Mouse (Mus musculus) heart, embryonic 12.5 days (tissue): ENCODE data around the gene Dynlt1c. TPM values are rescaled to one million over a fixed set of nuclear protein-coding genes. Genes with fewer than 3 reads are reported as not detected.
"Not testable (repeated sequence)": the region's sequence is repeated elsewhere in the genome, so short reads cannot be mapped to it uniquely, and the experiment has no call there.

Experiments used
- ATAC-seq: fragments of 200-750 bp; cut with Nextera tagmentation; 2 replicates; pipeline ENCODE4 v1.8.0; 2017; ENCODE audit warnings: moderate TSS enrichment, moderate library complexity; ENCODE audit not compliant: insufficient number of reproducible peaks, low FRiP score
- H3K27ac ChIP-seq: fragments of 300-500 bp; sonication (generic); 2 replicates; pipeline ENCODE4 v1.5.1; 2016; ENCODE audit warnings: mild to moderate bottlenecking, moderate library complexity; ENCODE audit not compliant: poor library complexity, severe bottlenecking
- H3K27me3 ChIP-seq: fragments of 300-500 bp; sonication (generic); replicated peaks from 2 replicates; pipeline ENCODE4 v1.6.1; 2016; ENCODE audit warnings: mild to moderate bottlenecking, moderate library complexity
- H3K36me3 ChIP-seq: fragments of 300-500 bp; sonication (generic); 2 replicates; pipeline ENCODE4 v1.6.1; 2016; ENCODE audit warnings: mild to moderate bottlenecking, moderate library complexity
- H3K4me1 ChIP-seq: fragments of 300-500 bp; sonication (generic); replicated peaks from 2 replicates; pipeline ENCODE4 v1.6.1; 2016; ENCODE audit warnings: mild to moderate bottlenecking
- H3K4me2 ChIP-seq: fragments of 300-500 bp; sonication (generic); 2 replicates; pipeline ENCODE4 v1.6.1; 2016; ENCODE audit warnings: mild to moderate bottlenecking, moderate library complexity
- H3K4me3 ChIP-seq: fragments of 300-500 bp; sonication (generic); 2 replicates; pipeline ENCODE4 v1.5.1; 2016; ENCODE audit warnings: mild to moderate bottlenecking
- H3K9ac ChIP-seq: fragments of 300-500 bp; sonication (generic); 2 replicates; pipeline ENCODE4 v1.6.1; 2016; ENCODE audit warnings: mild to moderate bottlenecking, moderate library complexity
- H3K9me3 ChIP-seq: fragments of 300-500 bp; sonication (generic); replicated peaks from 2 replicates; pipeline ENCODE4 v1.6.1; 2016; ENCODE audit warnings: mild to moderate bottlenecking, moderate library complexity
- WGBS: fragments of 180-500 bp; shearing (Covaris S2); methylation state at CpG from one replicate; pipeline ENCODE4 v1.1.7; 2016; 5-methylcytosine and 5-hydroxymethylcytosine counted together
- polyA plus RNA-seq: library from polyadenylated mRNA; unstranded; fragments of >200 nt; fragmentation: Nextera tagmentation; extraction: Ambion mirVana; gene quantifications from 2 replicates; pipeline ENCODE4 v1.2.1, GENCODE M21; 2016

The Dynlt1c gene
- polyA plus RNA-seq, 1 experiment from 2014 or later, result 18.5 TPM

DNA sequence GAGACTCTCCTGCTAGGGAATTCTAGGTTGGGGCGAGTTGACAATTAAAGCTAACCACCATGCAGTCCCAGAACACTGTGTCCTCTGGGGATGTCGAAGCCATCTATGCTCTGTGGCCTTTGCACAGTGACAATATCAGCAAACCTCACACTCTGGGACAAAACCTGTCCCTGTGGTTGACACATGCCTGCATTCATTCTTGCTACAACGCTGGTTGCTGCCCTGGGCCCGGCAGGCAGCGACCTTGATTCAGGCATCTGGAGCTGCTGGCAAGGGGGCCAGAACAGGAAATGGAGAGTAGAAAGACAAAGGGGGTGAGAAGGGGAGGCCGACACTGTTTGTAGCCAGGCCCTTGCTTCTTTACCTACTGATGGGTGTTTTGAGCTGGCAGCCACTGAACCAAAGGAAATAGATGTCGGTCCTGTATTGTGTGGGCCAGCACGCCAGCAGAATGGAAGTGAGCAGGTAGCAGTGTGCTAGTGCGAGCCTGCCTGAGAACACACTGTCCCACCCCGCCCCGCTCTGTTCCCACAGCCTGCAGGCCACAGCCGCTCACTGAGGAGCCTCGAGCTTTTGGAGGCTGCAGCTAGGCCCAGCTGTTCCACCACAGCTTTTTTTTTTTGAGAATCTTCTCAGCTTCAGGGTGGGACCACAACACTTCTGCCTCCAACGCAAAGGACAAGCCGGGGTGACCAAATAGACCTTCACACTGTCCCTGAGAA, 5.5 kb upstream of the Dynlt1c start:
- ATAC-seq, result 0 out of 2 replicates have a peak, but pooled peaks have one; percentile 10
- H3K9me3 ChIP-seq, H3K4me1 ChIP-seq, H3K27ac ChIP-seq, H3K4me3 ChIP-seq, H3K36me3 ChIP-seq, H3K9ac ChIP-seq, H3K27me3 ChIP-seq, H3K4me2 ChIP-seq: not testable (repeated sequence)
- 45% methylated on average over 11 of the region's 15 CpGs for WGBS

DNA sequence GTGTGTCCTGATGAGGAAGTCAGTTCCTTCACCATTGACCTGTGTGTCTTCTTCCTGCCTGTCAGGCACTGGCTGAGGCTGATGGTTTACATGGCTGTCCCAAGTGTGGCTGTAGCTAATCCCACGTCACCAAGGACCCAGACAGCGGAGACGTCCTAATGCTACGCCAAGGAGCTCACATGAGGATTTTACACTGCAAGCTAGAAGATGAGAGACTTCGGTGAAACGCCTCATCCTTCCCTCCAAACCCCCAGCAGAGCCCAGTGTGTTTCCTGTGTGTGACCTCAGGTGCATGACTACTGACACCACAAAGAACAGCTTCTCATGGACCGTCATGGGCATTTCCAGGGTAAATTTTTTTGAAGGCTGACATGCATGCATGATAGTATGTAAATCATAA, 3.1 kb upstream of the Dynlt1c start:
- not testable (repeated sequence) for ATAC-seq, H3K4me1 ChIP-seq, H3K27me3 ChIP-seq, H3K36me3 ChIP-seq, H3K9ac ChIP-seq, H3K4me3 ChIP-seq, H3K4me2 ChIP-seq, H3K9me3 ChIP-seq, H3K27ac ChIP-seq
- 89% methylated on average over 7 of the region's 7 CpGs for WGBS

DNA sequence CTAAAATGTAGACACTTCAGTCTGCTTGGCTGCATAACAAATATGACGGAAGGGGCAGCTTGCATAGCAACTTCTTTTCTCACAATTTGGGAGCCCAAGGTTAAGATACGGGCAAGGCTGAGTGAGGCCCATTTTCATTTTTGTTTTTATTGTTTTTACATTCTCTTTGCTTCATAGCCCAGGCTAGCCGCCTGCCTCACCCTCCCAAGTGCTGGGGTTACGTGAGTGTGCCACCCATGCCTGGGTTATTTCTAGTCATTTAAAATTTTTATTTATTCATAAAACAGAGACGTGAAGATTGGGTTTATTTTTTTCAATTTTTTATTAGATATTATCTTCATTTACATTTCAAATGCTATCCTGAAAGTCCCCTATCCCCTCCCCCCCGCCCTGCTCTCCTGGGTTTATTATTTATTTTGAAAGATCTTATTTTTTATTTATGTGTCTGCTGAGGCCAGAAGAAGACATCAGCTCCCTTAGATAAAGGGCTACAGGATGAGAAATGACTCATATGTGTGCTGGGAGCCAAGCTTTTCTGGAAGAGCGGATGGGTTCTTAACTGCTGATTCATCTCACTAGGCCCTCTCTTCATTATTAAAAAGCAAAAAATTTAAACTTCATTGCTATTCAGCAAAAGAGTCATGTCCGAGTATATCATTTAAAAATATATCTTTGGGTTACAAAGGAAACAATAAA, 1.1 kb upstream of the Dynlt1c start:
- not testable (repeated sequence) for H3K9me3 ChIP-seq, H3K27ac ChIP-seq, H3K4me2 ChIP-seq, H3K4me3 ChIP-seq, H3K4me1 ChIP-seq, H3K27me3 ChIP-seq, ATAC-seq, H3K36me3 ChIP-seq, H3K9ac ChIP-seq
- WGBS, result 87% methylated on average over 7 of the region's 8 CpGs

- WGBS, result 0% methylated on average over 3 of the region's 4 CpGs
- not testable (repeated sequence) for ATAC-seq, H3K9ac ChIP-seq, H3K27me3 ChIP-seq, H3K9me3 ChIP-seq, H3K36me3 ChIP-seq, H3K27ac ChIP-seq, H3K4me1 ChIP-seq
- Histone ChIP-seq H3K4me2 (peak overlapping the region; percentile 44; the same call in 1 of the 2 replicates), H3K4me3 (peak overlapping the region; percentile 29; the same call in 1 of the 2 replicates)
Measured at GRCm38 (mm10) chr17:6602205-6602604, 734 bp downstream of the Dynlt1c start.

DNA sequence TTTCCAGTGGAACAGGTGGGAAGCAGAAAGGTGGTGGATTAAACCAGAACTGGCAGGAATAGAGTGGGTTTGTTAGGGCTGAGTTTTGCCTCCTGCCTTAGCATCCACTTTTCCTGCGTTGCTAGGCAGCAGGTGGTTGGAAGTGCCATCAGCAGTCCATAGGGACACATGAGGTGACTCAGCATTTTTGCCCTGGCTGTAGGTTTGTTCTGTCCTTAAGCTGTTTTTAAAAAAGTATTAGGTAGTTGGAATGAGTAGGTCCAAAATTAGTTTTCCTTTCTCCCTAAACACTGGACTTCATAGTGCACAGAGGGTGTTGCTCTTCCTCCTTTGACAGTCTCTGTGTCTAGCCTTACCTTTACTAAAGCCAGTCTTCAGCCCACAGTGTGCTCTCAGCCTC, 3.9 kb downstream of the Dynlt1c start:
- ATAC-seq, H3K4me2 ChIP-seq, H3K4me1 ChIP-seq, H3K27me3 ChIP-seq, H3K4me3 ChIP-seq, H3K27ac ChIP-seq, H3K9ac ChIP-seq, H3K9me3 ChIP-seq, H3K36me3 ChIP-seq: not testable (repeated sequence)
- WGBS, result 76% methylated on average over 1 of the region's 1 CpGs

DNA sequence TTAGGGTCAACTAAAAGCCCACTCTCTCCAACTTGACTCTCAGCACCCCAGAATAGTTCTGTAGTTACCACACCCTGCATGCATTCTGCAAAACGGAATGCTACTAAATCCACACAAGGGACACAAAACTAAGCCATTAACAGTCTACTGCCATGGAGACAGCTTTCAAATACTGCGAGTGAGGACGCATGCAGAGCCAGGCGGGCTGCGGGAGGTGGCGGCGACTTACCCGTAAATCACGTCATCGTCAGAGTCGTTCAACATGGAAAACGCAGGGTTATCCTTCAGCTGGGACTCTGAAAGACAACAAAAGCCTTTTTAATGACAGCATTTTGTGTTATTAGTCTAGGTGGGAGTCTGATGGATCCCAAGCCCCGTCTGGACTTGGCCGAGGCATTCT, 12.1 kb downstream of the Dynlt1c start:
- WGBS, result 84% methylated on average over 11 of the region's 14 CpGs
- H3K27ac ChIP-seq, H3K4me2 ChIP-seq, H3K27me3 ChIP-seq, ATAC-seq, H3K4me3 ChIP-seq, H3K9ac ChIP-seq, H3K4me1 ChIP-seq, H3K9me3 ChIP-seq, H3K36me3 ChIP-seq: not testable (repeated sequence)

DNA sequence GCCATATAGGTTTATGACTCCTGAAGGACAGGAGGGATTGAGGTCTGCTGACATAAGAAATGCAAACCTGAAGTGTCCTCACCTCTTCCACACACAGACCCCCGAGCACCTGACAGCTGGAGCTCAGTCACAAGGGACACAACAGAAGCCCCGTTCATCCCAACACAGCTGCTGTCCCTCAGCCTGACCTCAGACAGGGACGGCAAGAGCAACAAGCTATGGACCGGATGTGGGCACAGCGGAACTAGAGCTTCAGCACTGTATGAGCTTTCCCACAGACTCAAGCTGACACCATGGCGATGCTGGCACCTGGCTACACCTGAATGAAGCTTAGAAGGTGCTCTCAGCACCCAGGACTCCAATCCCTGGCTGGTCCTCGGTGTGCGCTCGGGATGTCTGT, 12.8 kb downstream of the Dynlt1c start:
- 91% methylated on average over 5 of the region's 9 CpGs for WGBS
- not testable (repeated sequence) for H3K36me3 ChIP-seq, ATAC-seq, H3K27ac ChIP-seq, H3K4me2 ChIP-seq, H3K4me1 ChIP-seq, H3K4me3 ChIP-seq, H3K9me3 ChIP-seq, H3K9ac ChIP-seq, H3K27me3 ChIP-seq

GRCm38 (mm10) chr17:6616731-6617130, 15.3 kb downstream of the Dynlt1c start:
- 94% methylated on average over 9 of the region's 9 CpGs for WGBS
- not testable (repeated sequence) for ATAC-seq

GRCm38 (mm10) chr17:6617689-6618400, 16.4 kb downstream of the Dynlt1c start:
- not testable (repeated sequence) for H3K27ac ChIP-seq, H3K27me3 ChIP-seq, H3K4me3 ChIP-seq, H3K36me3 ChIP-seq, H3K9ac ChIP-seq, ATAC-seq, H3K4me2 ChIP-seq, H3K9me3 ChIP-seq, H3K4me1 ChIP-seq
- 64% methylated on average over 8 of the region's 13 CpGs for WGBS

More at GRCm38 (mm10) chr17:6616731-6617130, 15.3 kb downstream of the Dynlt1c start:
- not testable (repeated sequence) for H3K9me3 ChIP-seq, H3K36me3 ChIP-seq, H3K27me3 ChIP-seq, H3K27ac ChIP-seq, H3K4me3 ChIP-seq, H3K4me2 ChIP-seq, H3K4me1 ChIP-seq, H3K9ac ChIP-seq

- ATAC-seq, H3K4me2 ChIP-seq, H3K4me1 ChIP-seq, H3K27me3 ChIP-seq, H3K36me3 ChIP-seq, H3K9me3 ChIP-seq, H3K4me3 ChIP-seq, H3K27ac ChIP-seq, H3K9ac ChIP-seq: not testable (repeated sequence)
- 82% methylated on average over 5 of the region's 5 CpGs for WGBS
Measured at GRCm38 (mm10) chr17:6619271-6619670, 17.8 kb downstream of the Dynlt1c start.

GRCm38 (mm10) chr17:6620035-6620434, 18.6 kb downstream of the Dynlt1c start:
- not testable (repeated sequence) for H3K4me1 ChIP-seq, ATAC-seq
- WGBS, result 57% methylated on average over 6 of the region's 6 CpGs

More at GRCm38 (mm10) chr17:6620035-6620434, 18.6 kb downstream of the Dynlt1c start:
- not testable (repeated sequence) for H3K4me2 ChIP-seq, H3K9me3 ChIP-seq, H3K4me3 ChIP-seq, H3K9ac ChIP-seq, H3K27ac ChIP-seq, H3K27me3 ChIP-seq, H3K36me3 ChIP-seq
